Mouse (Mus musculus): ENCODE measurements around the gene Gm1113. TPM values are rescaled to one million over a fixed set of nuclear protein-coding genes. Genes with fewer than 3 reads are reported as not detected.

The Gm1113 gene
- not detected in 2 replicates for polyA plus RNA-seq (2012; rRNA removed)

DNA sequence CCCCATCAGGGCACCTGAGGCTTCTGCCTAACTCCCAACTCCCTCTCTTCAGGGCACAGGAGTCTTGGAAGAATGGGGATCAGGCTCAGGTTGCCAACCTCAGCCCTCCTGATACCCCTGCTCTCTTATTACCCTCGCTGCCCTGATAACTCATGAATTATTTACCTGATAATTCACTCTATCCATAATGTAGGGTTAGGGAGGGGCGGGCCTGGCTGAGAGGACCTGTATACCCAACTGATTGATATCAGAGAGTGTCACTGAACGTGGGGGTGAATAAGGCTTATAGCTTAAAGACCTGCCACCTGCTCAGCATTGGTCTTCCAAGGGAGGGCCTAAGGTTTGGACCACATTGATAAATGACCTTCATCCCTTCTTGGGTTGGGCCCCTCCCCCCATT, at the start of gene Gm1113:
TSS of gene Gm1113 (minus strand) at position 101 of the 400 bp plus-strand sequence.

DNA sequence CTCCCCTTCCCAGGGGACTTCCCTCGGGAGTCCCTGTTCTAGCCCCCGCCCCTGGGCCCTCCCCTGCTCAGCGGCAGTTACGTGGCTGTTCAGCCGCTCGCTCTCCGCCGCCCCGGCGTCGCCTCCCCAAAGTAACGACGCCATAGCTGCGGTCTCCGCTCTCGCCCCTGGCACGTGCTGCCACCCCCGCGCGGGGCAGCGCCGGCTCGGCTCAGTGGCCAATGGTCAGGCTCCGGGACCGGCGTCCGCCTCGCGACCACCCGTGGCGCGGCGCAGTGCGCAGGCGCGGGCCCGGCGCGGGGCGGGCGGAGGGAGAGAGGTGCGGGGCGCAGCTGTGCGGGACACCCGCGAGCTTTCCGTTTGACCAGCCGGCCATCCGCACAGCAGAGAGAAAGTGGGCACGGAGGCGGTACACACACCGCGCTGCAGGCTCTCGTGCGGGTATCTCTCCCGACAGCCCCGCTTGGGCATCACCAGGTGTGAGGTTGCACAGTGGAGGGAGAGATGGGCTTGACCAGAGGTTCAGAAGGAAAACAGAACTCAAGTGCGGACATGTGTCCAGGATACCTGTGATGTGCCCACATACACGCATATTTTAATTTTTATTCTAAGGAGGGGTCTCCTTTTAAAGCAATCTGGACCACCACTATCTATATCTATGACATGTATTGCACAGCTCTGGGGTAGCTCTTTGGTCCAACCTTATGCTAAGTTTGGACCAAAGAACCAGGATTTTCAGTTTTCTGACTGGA, 40.4 kb upstream of the Gm1113 start, which contains the start of the genes Ddx25 and Pus3:
TSS of gene Ddx25 (minus strand) at position 272 of the 752 bp plus-strand sequence.
TSS of gene Pus3 (plus strand) at position 339 of the 752 bp plus-strand sequence.

Other genes with a start within 250 kb of the Gm1113 start
- gene Cdon, start 97.1 kb downstream of the Gm1113 start, polyA plus RNA-seq (2012; rRNA removed): 12.6 and 16.5 TPM in 2 replicates
- 0.08 and 0.18 TPM in 2 replicates for gene Ddx25, start 40.3 kb upstream of the Gm1113 start, polyA plus RNA-seq (2012; rRNA removed)
- gene Pus3, start 40.3 kb upstream of the Gm1113 start, polyA plus RNA-seq (2012; rRNA removed): 1.1 and 1.2 TPM in 2 replicates
- 0.08 TPM in 1 of 2 replicates, not detected in the other for gene Pate2, start 52.0 kb upstream of the Gm1113 start, polyA plus RNA-seq (2012; rRNA removed)
- 1.2 and 1.6 TPM in 2 replicates for gene Hyls1, start 52.1 kb upstream of the Gm1113 start, polyA plus RNA-seq (2012; rRNA removed)
- not detected in 2 replicates for gene Pate4, start 93.7 kb upstream of the Gm1113 start, polyA plus RNA-seq (2012; rRNA removed)
- gene Pate3, start 129.9 kb upstream of the Gm1113 start, polyA plus RNA-seq (2012; rRNA removed): not detected in 2 replicates
- gene Pate1, start 169.1 kb upstream of the Gm1113 start, polyA plus RNA-seq (2012; rRNA removed): not detected in 2 replicates
- not detected in 2 replicates for gene Gm17677, start 222.8 kb upstream of the Gm1113 start, polyA plus RNA-seq (2012; rRNA removed)

Measured in ovary, adult 2 months (tissue).